19 mouse cellular contexts compared by ENCODE assay signal in the genomic region with DNA sequence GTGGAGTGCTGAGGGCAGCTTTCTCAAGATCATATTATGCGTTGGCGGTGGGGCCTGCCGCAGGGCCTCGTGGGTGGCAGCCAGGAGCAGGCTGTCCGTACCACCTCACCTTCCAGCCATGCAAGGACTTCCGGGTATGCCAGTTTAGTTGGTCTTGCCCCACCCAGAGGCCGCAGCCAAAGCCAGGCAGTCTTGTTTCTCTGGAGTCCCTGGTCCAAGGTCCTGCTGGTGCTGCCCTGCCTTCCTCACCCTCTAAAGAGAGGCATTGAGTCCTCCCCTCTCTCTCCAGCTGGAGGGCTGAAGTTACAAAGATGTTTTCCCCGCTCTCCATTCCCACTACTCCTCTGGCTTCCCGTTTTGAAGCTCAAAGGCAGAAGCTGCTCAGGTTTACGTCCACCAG. TPM values are rescaled to one million over a fixed set of nuclear protein-coding genes. Genes with fewer than 3 reads are reported as not detected.
A peak's percentile ranks its signal among the peaks of the same experiment; 100 is the strongest.
DNase-seq lines count a peak whose midpoint lies in the region; ATAC-seq and TF ChIP-seq lines count a peak whose summit lies in the region.
"Had no signal": no experiment of that assay in that cellular context is flagged by ENCODE, and none has a peak within 500 bp of the region (broad histone marks: within the 10 kb centered on the region; RNA-seq: fewer than 3 reads in every experiment).

No protein-coding gene starts in this region.

- 80% methylated on average over 10 of the region's 10 CpGs for WGBS in intestine, postnatal 0 days
- WGBS in intestine, embryonic 16.5 days: 75% methylated on average over 10 of the region's 10 CpGs
- 47% methylated on average over 10 of the region's 10 CpGs for WGBS in large intestine, adult 2 months

- H3K9me3 ChIP-seq in intestine, postnatal 0 days (ENCODE audit: control insufficient read depth): no peaks in the 10 kb centered on the region
- H3K9me3 ChIP-seq in intestine, embryonic 16.5 days (ENCODE audit: control insufficient read depth, low read length): no peaks in the 10 kb centered on the region
- H3K9me3 ChIP-seq: forebrain, embryonic 13.5 days; hindbrain, embryonic 10.5 days; limb, embryonic 12.5 days; liver, embryonic 15.5 days; midbrain, embryonic 10.5 days had no signal

- DNase-seq in lung, adult 18-20 months: peak; percentile 14 to 16
- no peak for DNase-seq in lung, postnatal 14 days
- DNase-seq in large intestine, adult 2 months (ENCODE audit: low read depth, low spot score): peak; percentile 31
- DNase-seq in cerebellum, adult 9-11 months: no peak
- DNase-seq in frontal cortex, postnatal 25 days (ENCODE audit: low spot score in 2 of 2): no peak
- DNase-seq: cerebellum, adult 8-10 months; gastrocnemius, postnatal 25 days; layer of hippocampus, adult 9-11 months; retina, postnatal 1 day had no signal

- no peak overlapping the region for H3K4me2 ChIP-seq in intestine, postnatal 0 days (replicated peaks; ENCODE audit: low read depth)
- H3K4me2 ChIP-seq in intestine, embryonic 16.5 days (ENCODE audit: low read depth, low read length): no peak overlapping the region
- H3K4me2 ChIP-seq: forebrain, embryonic 13.5 days; limb, embryonic 12.5 days; liver, embryonic 15.5 days had no signal

- H3K27ac ChIP-seq in intestine, postnatal 0 days (ENCODE audit: low read depth, low read length): no peak overlapping the region
- H3K27ac ChIP-seq in intestine, embryonic 16.5 days (ENCODE audit: low read length): no peak overlapping the region
- H3K27ac ChIP-seq: forebrain, embryonic 13.5 days; hindbrain, embryonic 10.5 days; hindbrain, postnatal 0 days; limb, embryonic 12.5 days; liver, embryonic 15.5 days; midbrain, embryonic 10.5 days had no signal

- no peaks in the 10 kb centered on the region for H3K4me1 ChIP-seq in intestine, postnatal 0 days (replicated peaks; ENCODE audit: control insufficient read depth, insufficient read depth, low read length)
- H3K4me1 ChIP-seq in intestine, embryonic 16.5 days (ENCODE audit: control insufficient read depth, insufficient read depth, low read length): 0 out of 2 replicates have a peak, but pooled peaks cover 3% of the 10 kb centered on the region
- H3K4me1 ChIP-seq: liver, embryonic 15.5 days had no signal

- H3K4me3 ChIP-seq in intestine, postnatal 0 days (ENCODE audit: low read depth, low read length): no peak overlapping the region
- H3K4me3 ChIP-seq in intestine, embryonic 16.5 days (ENCODE audit: low read length): no peak overlapping the region
- H3K4me3 ChIP-seq: erythroblast, embryonic 14.5 days; forebrain, embryonic 13.5 days; hindbrain, embryonic 10.5 days; limb, embryonic 12.5 days; liver, embryonic 15.5 days; midbrain, embryonic 10.5 days had no signal

- H3K9ac ChIP-seq in intestine, postnatal 0 days (ENCODE audit: low read depth, low read length): no peak overlapping the region
- H3K9ac ChIP-seq in intestine, embryonic 16.5 days (ENCODE audit: low read depth, low read length): no peak overlapping the region
- H3K9ac ChIP-seq: forebrain, embryonic 13.5 days; limb, embryonic 12.5 days; liver, embryonic 15.5 days had no signal

- TF ChIP-seq CTCF in intestine, postnatal 0 days (IDR thresholded peaks at IDR 0.05; ENCODE audit: low read depth): 0 out of 2 replicates have a peak, but pooled peaks have one; percentile 16

- no peaks in the 10 kb centered on the region for H3K36me3 ChIP-seq in intestine, postnatal 0 days (ENCODE audit: control insufficient read depth, insufficient read depth)
- no peaks in the 10 kb centered on the region for H3K36me3 ChIP-seq in intestine, embryonic 16.5 days (ENCODE audit: control insufficient read depth, insufficient read depth, low read length)
- H3K36me3 ChIP-seq: hindbrain, embryonic 10.5 days; limb, embryonic 12.5 days; liver, embryonic 15.5 days; midbrain, embryonic 10.5 days had no signal

- ATAC-seq in intestine, postnatal 0 days: 0 out of 2 replicates have a peak, but pooled peaks have one; percentile 53
- no peak; the same call in 1 of the 2 replicates for ATAC-seq in intestine, embryonic 16.5 days
- ATAC-seq: forebrain, embryonic 13.5 days; hindbrain, postnatal 0 days; Patski had no signal

- H3K27me3 ChIP-seq in intestine, postnatal 0 days (replicated peaks; ENCODE audit: control insufficient read depth, insufficient read depth, low read length): no peaks in the 10 kb centered on the region
- H3K27me3 ChIP-seq in intestine, embryonic 16.5 days (replicated peaks; ENCODE audit: control insufficient read depth, insufficient read depth, low read length): no peaks in the 10 kb centered on the region
- H3K27me3 ChIP-seq: forebrain, embryonic 13.5 days; limb, embryonic 12.5 days; liver, embryonic 15.5 days; Patski had no signal

RNA-seq across cellular contexts. Expression of a gene that starts 43.6 kb away (rescaled TPM):
- 56.1 and 57.3 TPM in 2 replicates for polyA plus RNA-seq in intestine, postnatal 0 days (2015; fragmentation: Nextera tagmentation; extraction: Ambion mirVana)
- 54.8 and 54.9 TPM in 2 replicates for polyA plus RNA-seq in intestine, embryonic 16.5 days (2015; fragmentation: Nextera tagmentation; extraction: Ambion mirVana)
- polyA plus RNA-seq in large intestine, adult 2 months (2012; rRNA removed): 5.0 TPM in 2 replicates

RNA-seq across cellular contexts. Expression of a gene that starts 44.1 kb away (rescaled TPM):
- polyA plus RNA-seq in intestine, postnatal 0 days (2015; fragmentation: Nextera tagmentation; extraction: Ambion mirVana): 0.50 and 0.57 TPM in 2 replicates
- 0.57 and 0.77 TPM in 2 replicates for polyA plus RNA-seq in intestine, embryonic 16.5 days (2015; fragmentation: Nextera tagmentation; extraction: Ambion mirVana)
- polyA plus RNA-seq in large intestine, adult 2 months (2012; rRNA removed): 0.30 and 0.42 TPM in 2 replicates
- polyA plus RNA-seq: erythroblast, embryonic 14.5 days had no signal

Comparison
In these comparisons a context has a peak if more than half of its experiments do, and no peak if none do; other contexts are left out.
1. DNase-seq: peak in lung, adult 18-20 months (2 of 2) and large intestine, adult 2 months (single experiment); none in lung, postnatal 14 days (single experiment), cerebellum, adult 9-11 months (single experiment) and frontal cortex, postnatal 25 days (0 of 2).